Mouse (Mus musculus): ENCODE measurements at regions not wholly inside any gene's neighbourhood (a gene's known extent, or its start where the extent isn't known, plus 50 kb on each side); places are given as distances from the start of the nearest gene placed in this dataset.

DNA sequence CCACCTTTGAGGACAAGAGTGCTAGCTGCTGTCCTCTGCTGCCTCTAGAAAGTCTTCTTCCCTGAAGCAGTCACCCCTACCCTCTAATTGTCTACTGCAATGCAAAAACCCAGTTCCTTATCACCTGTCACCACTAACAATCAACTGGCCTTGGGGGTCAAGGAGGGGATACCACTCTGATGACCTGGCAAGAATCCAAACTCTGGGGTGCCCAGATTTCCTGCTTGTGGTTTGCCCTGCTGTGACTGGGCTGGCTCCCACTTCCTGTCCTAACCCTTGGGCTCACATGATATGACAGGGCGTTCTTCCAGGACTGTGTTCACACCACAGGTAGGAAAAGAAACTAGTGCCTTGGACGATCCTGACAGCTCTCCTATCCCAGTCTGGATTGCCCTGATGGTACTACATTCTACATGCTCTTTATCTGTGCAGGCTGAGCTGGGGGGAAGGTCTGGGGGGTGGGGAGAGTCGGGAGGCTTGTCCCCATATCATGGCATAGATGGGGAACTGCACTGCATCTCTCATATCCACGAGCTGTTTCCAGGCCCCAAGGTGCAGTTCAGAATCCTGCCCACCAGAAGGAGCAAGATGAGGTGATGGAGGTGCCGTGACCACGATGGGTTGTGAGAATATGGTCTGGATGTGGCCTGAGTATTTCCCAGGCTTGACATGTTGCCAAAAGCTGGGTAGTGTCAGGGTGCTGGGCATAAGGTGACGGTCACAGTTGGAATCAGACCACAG, 81.0 kb downstream of the Maf start:
- no peak for DNase-seq (ENCODE audit: low read depth)

DNA sequence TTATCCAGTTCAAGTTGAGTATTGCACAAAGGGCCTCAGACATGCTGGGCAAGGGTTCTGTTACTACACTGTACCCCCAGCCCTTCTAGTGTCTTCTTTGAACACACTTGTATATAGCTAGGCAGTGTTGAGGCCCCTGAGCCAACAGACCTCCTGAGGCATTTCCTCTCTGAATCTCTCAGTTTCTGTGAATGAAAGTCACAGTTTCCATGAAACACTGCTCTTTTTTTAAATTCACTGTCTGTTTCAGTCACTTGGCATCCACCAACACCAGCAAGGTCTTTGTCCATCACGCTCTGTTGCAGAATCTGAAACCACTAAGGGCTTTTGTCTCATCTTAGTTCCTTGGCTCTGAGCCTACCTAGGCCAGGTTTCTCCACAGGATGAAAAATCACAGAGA, 82.5 kb downstream of the Maf start:
- DNase-seq (ENCODE audit: low read depth), result no peak

DNA sequence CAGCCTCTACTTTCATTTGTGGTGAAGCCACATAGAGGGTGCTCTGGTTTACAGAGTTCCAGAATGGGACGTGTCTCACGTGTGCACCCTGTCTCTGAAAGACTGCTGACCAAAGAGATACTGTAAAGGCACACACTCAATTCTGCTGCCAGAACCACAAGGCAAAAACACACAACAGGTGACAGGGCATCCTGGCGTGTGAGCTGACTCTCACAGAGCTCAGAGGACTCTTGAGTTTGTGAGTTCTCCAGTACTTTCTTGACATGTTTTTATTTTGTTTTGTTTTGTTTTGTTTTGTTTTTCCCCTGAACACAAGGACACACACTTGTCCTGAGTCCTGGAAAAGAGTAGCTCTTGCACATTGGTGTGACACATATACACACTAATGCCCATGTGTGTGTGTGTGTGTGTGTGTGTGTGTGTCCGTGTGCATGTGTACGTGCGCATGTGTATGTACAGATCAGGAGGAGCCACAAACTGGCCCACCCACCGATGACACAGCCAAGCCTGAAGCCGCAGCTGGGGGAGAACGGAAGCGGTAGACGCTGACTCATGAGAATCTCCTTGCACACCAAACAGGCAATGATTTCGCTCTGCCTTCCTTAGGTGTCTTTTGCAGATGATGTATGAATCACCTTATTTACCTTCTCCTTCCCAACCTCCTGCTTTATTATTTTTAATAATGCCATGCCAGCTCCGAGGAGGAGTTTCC, 89.4 kb downstream of the Maf start:
- DNase-seq (ENCODE audit: low read depth), result peak; percentile 49

- no peak for DNase-seq (ENCODE audit: low read depth)
Measured at GRCm38 (mm10) chr8:115616871-115617605, 90.6 kb downstream of the Maf start.

GRCm38 (mm10) chr8:115613946-115614584, 93.5 kb downstream of the Maf start:
- DNase-seq (ENCODE audit: low read depth), result no peak

GRCm38 (mm10) chr8:115612119-115612518, 95.5 kb downstream of the Maf start:
- no peak for DNase-seq (ENCODE audit: low read depth)

- no peak for DNase-seq (ENCODE audit: low read depth)
Measured at GRCm38 (mm10) chr8:115599771-115600170, 107.8 kb downstream of the Maf start.

DNA sequence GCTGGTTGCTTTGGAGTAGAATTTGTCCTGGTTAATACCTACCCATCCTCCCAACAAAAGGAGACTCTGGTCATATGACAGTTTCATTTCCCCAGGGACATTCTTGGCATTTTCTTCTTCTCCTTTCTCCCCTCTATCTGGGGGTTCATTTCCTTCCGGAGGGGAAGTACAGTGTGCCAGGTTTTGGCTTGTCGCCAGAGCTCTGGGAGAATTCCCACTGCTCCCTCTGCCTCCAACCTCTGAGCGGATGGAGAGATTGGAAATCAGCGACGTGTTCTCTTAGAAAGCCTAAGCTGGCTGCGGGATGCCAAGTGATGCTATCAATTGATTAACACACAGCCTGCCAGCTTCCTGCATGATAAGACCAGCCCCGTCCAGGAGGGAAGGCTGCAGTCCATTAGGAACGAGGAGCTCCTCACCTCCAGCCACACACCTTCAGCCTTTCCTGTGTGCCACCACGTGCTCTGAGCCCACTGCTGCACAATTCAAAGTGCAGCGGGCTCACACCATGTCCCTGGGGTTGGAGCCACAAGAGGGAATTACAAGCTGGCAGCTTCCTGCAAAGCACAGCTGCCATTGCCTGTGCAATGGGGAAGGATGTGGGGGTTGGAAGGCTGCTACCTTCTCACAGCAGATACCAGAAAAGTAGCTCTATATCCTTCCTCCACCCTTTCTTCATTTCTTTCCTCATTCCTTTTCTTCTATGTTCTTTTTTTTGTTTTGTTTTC, 110.2 kb downstream of the Maf start:
- no peak for DNase-seq (ENCODE audit: low read depth)

- DNase-seq (ENCODE audit: low read depth), result no peak
Measured at GRCm38 (mm10) chr8:115589721-115590120, 117.9 kb downstream of the Maf start.

DNA sequence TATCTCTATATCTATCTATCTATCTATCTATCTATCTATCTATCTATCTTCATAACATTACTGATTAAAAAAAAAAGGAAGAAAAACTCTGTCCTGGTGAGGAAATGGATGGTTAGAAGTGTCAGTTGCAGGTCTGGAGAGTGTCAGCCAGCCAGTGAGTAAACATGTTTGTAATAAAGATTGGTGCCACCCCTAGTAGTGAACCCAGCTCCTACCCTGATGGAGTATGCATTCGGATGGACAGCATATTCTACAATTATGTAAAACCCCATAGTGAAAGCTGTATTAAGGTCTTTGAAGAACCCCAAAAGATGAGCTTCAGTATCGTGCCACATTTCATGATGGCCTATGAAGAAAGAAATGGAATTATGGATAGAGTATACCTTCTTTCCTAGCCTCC, 118.5 kb downstream of the Maf start:
- no peak for DNase-seq (ENCODE audit: low read depth)

- DNase-seq (ENCODE audit: low read depth), result no peak
Measured at GRCm38 (mm10) chr8:115584311-115584907, 123.2 kb downstream of the Maf start.

DNA sequence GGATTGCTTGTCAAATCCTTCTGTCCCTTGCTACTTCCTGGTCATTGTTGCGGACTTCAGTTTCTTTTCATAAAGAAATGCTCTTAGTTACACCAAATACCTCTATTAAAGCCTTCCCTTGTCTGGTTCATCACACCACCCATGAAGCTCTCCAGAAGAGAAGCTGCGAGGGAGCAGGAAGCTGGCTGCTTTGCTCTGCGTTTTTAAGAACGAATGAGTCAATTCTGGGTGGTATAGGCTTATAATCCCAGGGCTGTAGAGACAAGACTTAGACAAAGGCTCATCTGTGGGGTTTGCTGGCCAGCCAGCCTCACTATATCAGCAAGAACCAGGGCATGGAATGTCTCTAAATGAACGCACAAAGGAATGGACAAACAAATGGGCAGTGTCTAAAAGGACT, 124.4 kb downstream of the Maf start:
- no peak for DNase-seq (ENCODE audit: low read depth)

DNA sequence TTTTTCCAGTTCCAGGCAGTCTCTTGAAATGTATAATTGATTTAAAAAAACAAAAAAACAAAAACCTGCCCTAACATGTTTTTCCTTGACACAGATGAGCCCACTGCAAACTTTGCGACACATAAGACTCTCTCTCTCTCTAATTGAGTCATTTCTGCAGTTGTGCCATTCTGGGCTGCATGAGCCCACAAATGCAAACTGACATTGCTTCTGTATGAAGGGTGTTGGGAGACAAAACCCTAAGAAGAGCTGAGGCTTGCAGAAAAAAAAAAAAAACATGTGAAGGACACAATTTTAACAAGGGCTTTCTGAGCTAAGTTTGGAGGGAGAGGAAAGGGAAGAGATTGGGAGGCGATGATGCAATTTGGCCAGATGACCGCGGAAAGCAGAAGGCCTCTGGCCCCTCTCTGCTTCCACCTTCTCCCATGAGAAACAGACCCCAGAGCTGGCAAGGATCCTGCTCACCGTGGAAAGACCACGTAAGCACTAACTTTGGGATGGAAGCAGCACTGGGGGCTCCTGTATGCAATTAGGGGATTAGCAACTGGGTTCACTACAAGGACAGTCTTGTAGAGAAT, 125.6 kb downstream of the Maf start:
- DNase-seq (ENCODE audit: low read depth), result no peak

- DNase-seq (ENCODE audit: low read depth), result peak; percentile 43
Measured at GRCm38 (mm10) chr8:115568394-115568793, 139.2 kb downstream of the Maf start.

GRCm38 (mm10) chr8:115565768-115566167, 141.8 kb downstream of the Maf start:
- no peak for DNase-seq (ENCODE audit: low read depth)

- no peak for DNase-seq (ENCODE audit: low read depth)
Measured at GRCm38 (mm10) chr8:115562362-115562761, 145.2 kb downstream of the Maf start.

DNA sequence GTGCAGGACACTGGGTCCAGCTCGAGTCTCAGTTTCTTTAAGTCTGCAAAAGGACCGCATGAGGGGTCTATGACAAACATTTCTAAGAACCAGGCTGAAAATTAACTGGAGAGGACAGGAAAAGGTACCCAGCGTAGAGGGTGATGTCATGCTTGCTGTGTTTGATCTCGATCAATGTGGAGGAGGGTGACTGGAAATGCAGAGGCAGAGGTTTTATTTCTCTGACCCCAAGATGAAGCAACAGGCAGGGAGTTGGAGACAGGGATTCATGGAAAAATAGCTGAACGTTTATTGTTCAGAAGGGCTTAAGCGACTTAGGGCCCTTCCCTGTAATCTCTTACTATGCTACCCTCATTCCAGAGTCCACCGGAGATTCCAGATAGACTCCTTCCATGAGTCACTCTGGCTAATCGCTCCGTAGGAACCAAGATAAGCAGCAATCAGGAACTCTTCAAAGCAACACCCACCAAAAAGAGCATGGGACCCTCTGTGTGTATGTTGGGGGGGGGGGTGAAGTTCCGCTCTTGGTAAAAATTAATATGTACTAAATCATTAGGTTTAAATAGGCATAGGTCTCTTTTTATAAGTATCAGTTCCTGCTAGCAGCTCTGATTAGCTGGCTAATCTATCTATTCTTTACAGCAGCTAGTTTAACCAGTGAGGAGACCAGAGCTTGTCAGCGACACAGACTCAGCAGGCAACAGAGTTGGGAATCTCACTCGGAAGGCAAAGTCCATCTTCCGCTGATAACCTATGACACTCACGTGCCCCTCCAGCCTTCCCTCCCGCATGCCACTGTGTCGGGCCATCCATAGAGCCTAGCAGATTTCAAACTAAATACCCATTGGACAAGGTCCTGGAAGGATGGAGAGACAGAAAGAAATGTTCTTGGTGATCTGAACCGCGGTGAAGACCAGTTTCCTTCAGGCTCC, 146.3 kb downstream of the Maf start:
- no peak for DNase-seq (ENCODE audit: low read depth)

- DNase-seq (ENCODE audit: low read depth), result peak; percentile 33
Measured at GRCm38 (mm10) chr8:115555452-115555851, 152.1 kb downstream of the Maf start.

GRCm38 (mm10) chr8:115554185-115554584, 153.4 kb downstream of the Maf start:
- no peak for DNase-seq (ENCODE audit: low read depth)

GRCm38 (mm10) chr8:115551262-115551661, 156.3 kb downstream of the Maf start:
- DNase-seq (ENCODE audit: low read depth), result no peak

All from c-Kit-positive CD71-negative TER-119-negative erythroid progenitor cells, embryonic 14.5 days (primary cell).